Mouse (Mus musculus) thymus, adult 2 months (tissue): Measurements from ENCODE around the gene Hus1.

ENCODE experiments used
- CTCF ChIP-seq: fragments of 200-500 bp; IDR thresholded peaks from 2 replicates; pipeline ENCODE4 v1.5.1; 2012; ENCODE audit warnings: mild to moderate bottlenecking, control low read depth, low read length, moderate library complexity, borderline replicate concordance; ENCODE audit not compliant: control insufficient read depth, poor library complexity, insufficient read depth; ENCODE audit errors: extremely low read depth
- POLR2A ChIP-seq: fragments of 200-500 bp; IDR thresholded peaks from 2 replicates; pipeline ENCODE4 v1.6.1; 2012; ENCODE audit warnings: mild to moderate bottlenecking, low read length, control low read depth, moderate library complexity; ENCODE audit not compliant: control insufficient read depth, poor library complexity, insufficient read depth; ENCODE audit errors: extremely low read depth

DNA sequence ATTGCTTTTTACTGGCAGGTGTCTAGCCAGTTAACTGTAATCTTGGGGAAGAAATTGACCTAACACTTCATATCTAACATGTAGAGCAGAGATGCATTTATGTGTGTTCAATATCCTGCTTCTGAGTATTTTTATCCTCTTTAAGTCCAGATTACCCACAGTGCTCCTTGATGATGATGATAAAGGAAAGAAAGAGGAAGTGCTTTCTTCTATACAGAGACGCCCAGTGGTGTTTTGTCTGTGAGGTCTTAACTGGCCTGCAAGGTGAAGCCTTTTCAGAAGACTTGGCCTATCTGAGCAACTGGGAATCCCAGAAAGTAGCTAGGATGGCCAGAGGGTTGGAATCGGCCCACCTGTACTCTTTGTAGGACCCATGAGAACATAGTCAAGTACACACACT lies 45.9 kb upstream of the Hus1 start:
- TF ChIP-seq POLR2A (no peak), CTCF (no peak)
